Mouse (Mus musculus) heart, adult 2 months (tissue): Measurements from ENCODE around the gene Mettl16. TPM values are rescaled to one million over a fixed set of nuclear protein-coding genes. Genes with fewer than 3 reads are reported as not detected.
"Not testable (repeated sequence)": the region's sequence is repeated elsewhere in the genome, so short reads cannot be mapped to it uniquely, and the experiment has no call there.

ENCODE experiments used
- DNase-seq, 2 experiments: peaks; one replicate each; pipeline ENCODE4 v3.0.0; 2021
- H3K27ac ChIP-seq: fragments of 200-600 bp; 2 replicates; pipeline ENCODE4 v1.8.1; 2022
- H3K27me3 ChIP-seq: fragments of 200-500 bp; 2 replicates; pipeline ENCODE4 v1.6.1; 2012; ENCODE audit warnings: mild to moderate bottlenecking, low read length, inconsistent platforms, mixed read lengths; ENCODE audit not compliant: control insufficient read depth, insufficient read depth
- H3K36me3 ChIP-seq: fragments of 200-500 bp; 2 replicates; pipeline ENCODE4 v1.6.1; 2012; ENCODE audit warnings: low read length, inconsistent platforms; ENCODE audit not compliant: control insufficient read depth, insufficient read depth
- H3K4me1 ChIP-seq: fragments of 200-500 bp; 2 replicates; pipeline ENCODE4 v1.6.1; 2011; ENCODE audit warnings: low read length; ENCODE audit not compliant: control insufficient read depth, insufficient read depth
- H3K4me3 ChIP-seq: fragments of 200-600 bp; 2 replicates; pipeline ENCODE4 v1.8.1; 2022
- H3K79me2 ChIP-seq: fragments of 200-500 bp; replicated peaks from 2 replicates; pipeline ENCODE4 v1.6.1; 2012; ENCODE audit warnings: mild to moderate bottlenecking, inconsistent platforms, low read length, moderate library complexity, mixed read lengths; ENCODE audit not compliant: control insufficient read depth, insufficient read depth
- H3K9ac ChIP-seq: fragments of 200-500 bp; 2 replicates; pipeline ENCODE4 v1.6.1; 2012; ENCODE audit warnings: low read depth, mild to moderate bottlenecking, control low read depth, inconsistent platforms, low read length, mixed read lengths
- CTCF ChIP-seq: fragments of 200-600 bp; IDR thresholded peaks from 2 replicates; pipeline ENCODE4 v1.8.1; 2022; ENCODE audit warnings: antibody characterized with exemption, mild to moderate bottlenecking, moderate library complexity
- EP300 ChIP-seq: fragments of 200-500 bp; IDR thresholded peaks from 2 replicates; pipeline ENCODE4 v1.6.1; 2011; ENCODE audit warnings: low read depth, low read length, control low read depth; ENCODE audit not compliant: insufficient read depth
- POLR2A ChIP-seq: fragments of 200-500 bp; IDR thresholded peaks from 2 replicates; pipeline ENCODE4 v1.6.1; 2011; ENCODE audit warnings: mild to moderate bottlenecking, low read depth, low read length, control low read depth; ENCODE audit not compliant: insufficient read depth
- WGBS: fragments of 180-500 bp; shearing (Covaris S2); methylation state at CpG from one replicate; pipeline ENCODE4 v1.1.7; 2018; 5-methylcytosine and 5-hydroxymethylcytosine counted together
- intact Hi-C: fragments of 180-260 bp; cut with DNase I; formaldehyde crosslinking; loops from one replicate; pipeline ENCODE4 v1.15.1; 2025
- polyA plus RNA-seq: library from polyadenylated mRNA; depleted of rRNA; stranded (reverse); fragments of >200 nt; gene quantifications from 2 replicates; pipeline ENCODE4 v1.2.3, GENCODE M21; 2012
- total RNA-seq, 2 experiments: library from RNA; stranded (reverse); gene quantifications; 2 replicates each; pipeline ENCODE4 v1.2.3; 2021

Gene Mettl16
- total and polyA plus RNA-seq, 3 experiments: 2.8 to 17.8 (median 16.3) TPM

GRCm38 (mm10) chr11:74800658-74801057 is 30.0 kb downstream of the Mettl16 start:
- intact Hi-C loops: loop anchor here (5.0 kb wide), 1 partner anchor 118 kb away; no protein-coding TSS in a partner anchor
- Histone ChIP-seq H3K4me1 (no peaks in the 10 kb centered on the region), H3K27ac (no peak overlapping the region), H3K27me3 (no peaks in the 10 kb centered on the region), H3K36me3 (no peaks in the 10 kb centered on the region), H3K9ac (no peak overlapping the region), H3K4me3 (no peak overlapping the region), H3K79me2 (no peaks in the 10 kb centered on the region)
- 79% methylated on average over 4 of the region's 4 CpGs for WGBS
- no peak for DNase-seq
- TF ChIP-seq EP300 (no peak), POLR2A (no peak), CTCF (no peak)

- DNase-seq: no peak
- Histone ChIP-seq H3K27ac (no peak overlapping the region), H3K27me3 (no peaks in the 10 kb centered on the region), H3K4me3 (no peak overlapping the region), H3K79me2 (no peaks in the 10 kb centered on the region), H3K9ac (no peak overlapping the region), H3K4me1 (no peaks in the 10 kb centered on the region), H3K36me3 (no peaks in the 10 kb centered on the region)
- TF ChIP-seq EP300 (no peak), CTCF (no peak), POLR2A (no peak)
- intact Hi-C loops: loop anchor here (5.0 kb wide), 1 partner anchor 122 kb away; no protein-coding TSS in a partner anchor
- WGBS: 86% methylated on average over 3 of the region's 3 CpGs
Observed at GRCm38 (mm10) chr11:74804081-74804627, 33.5 kb downstream of the Mettl16 start.

DNA sequence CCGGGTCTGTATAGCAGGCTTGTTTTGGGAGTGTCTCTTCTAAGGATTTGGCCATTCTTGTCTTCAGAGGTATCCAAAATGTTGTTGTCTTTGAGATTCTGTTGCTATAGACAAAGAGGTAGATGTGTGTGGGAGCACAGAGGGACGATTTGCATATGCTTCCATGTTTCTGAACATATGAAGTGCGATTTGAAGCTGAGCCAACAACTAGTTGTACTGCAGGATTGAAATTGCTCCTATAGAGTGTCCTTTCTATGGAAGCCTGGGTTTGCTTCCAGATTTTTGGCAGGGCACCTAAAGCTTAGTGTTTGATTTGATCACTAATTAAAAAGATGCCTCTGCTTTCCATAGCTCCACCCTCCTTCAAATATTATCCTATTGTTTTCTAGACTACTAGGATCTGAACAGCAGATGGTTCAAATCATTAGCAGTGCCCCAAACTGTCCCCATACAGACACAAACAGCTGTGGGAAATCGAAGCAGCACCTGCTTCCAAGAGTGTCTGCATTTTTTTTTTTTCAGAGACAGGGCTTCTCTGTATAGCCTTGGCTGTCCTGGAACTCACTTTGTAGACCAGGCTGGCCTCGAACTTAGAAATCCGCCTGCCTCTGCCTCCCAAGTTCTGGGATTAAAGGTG is 36.7 kb downstream of the Mettl16 start:
- TF ChIP-seq CTCF (no peak), EP300 (no peak), POLR2A (no peak)
- Histone ChIP-seq H3K27ac (no peak overlapping the region), H3K27me3 (no peaks in the 10 kb centered on the region), H3K36me3 (no peaks in the 10 kb centered on the region), H3K9ac (no peak overlapping the region), H3K4me3 (no peak overlapping the region), H3K4me1 (no peaks in the 10 kb centered on the region), H3K79me2 (no peaks in the 10 kb centered on the region)
- intact Hi-C loops: no loop called here
- 89% methylated on average over 6 of the region's 6 CpGs for WGBS
- no peak for DNase-seq

DNA sequence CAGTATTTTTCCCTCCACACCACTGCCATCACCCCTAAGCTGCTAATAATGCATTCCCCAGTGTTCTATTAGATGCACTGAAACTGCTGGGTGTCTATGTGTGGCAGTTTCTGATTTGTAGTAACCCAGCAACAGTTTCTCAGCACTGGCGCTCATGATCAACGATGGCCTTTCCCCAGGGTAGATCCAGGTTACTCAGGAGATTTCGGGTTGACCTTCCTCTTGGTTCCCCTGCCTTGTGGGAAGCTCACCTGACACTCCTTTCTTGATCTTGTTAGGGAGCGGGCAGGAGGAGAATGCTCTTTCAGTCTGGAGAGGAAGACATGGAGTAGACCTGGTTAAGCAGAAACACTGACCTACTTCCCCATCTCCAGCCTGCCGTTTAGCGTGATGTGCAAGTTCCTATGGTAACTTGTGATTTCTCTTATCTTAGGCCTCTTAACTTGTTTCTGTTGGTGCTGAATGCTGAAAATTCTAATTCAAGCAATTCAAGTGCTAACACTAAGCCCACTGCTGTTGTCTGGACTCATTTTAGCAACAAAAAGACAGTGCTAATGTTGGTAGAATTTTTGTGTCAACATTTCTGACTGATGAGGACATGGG is 37.7 kb downstream of the Mettl16 start:
- TF ChIP-seq POLR2A (no peak), CTCF (no peak)
- H3K4me1 ChIP-seq: no peaks in the 10 kb centered on the region
- H3K9ac ChIP-seq: no peak overlapping the region
- intact Hi-C loops: no loop called here
- 84% methylated on average over 6 of the region's 6 CpGs for WGBS
- H3K4me3 ChIP-seq: no peak overlapping the region
- H3K79me2 ChIP-seq: no peaks in the 10 kb centered on the region
- no peaks in the 10 kb centered on the region for H3K27me3 ChIP-seq
- no peak overlapping the region for H3K27ac ChIP-seq
- DNase-seq: no peak
- no peaks in the 10 kb centered on the region for H3K36me3 ChIP-seq

DNA sequence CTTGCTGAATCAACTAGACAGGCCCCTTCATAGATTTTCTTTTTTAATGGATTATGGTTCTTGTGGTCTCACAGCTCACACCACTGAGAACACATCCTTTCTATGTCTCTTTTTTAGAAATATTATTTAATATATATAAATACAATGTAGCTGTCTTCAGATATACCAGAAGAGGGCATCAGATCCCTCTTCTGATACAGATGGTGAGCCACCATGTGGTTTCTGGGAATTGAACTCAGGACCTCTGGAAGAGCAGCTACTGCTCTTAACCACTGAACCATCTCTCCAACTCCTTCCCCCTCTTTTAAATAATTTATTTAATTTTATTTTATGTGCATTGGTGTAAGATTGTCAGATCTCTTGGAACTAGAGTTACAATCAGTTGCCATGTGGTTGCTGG is 39.5 kb downstream of the Mettl16 start:
- Histone ChIP-seq H3K4me1 (no peaks in the 10 kb centered on the region), H3K4me3 (no peak overlapping the region), H3K27me3 (no peaks in the 10 kb centered on the region), H3K27ac (no peak overlapping the region), H3K36me3 (no peaks in the 10 kb centered on the region), H3K79me2 (no peaks in the 10 kb centered on the region), H3K9ac (no peak overlapping the region)
- no peak for TF ChIP-seq EP300
- peak; percentile 39 for TF ChIP-seq CTCF
- intact Hi-C loops: loop anchor here (5.0 kb wide), 1 partner anchor 37 kb away; no protein-coding TSS in a partner anchor
- no peak for DNase-seq

- not testable (repeated sequence) for DNase-seq, H3K36me3 ChIP-seq, H3K27me3 ChIP-seq, H3K4me1 ChIP-seq, H3K9ac ChIP-seq, H3K27ac ChIP-seq, H3K79me2 ChIP-seq, H3K4me3 ChIP-seq
- 68% methylated on average over 3 of the region's 3 CpGs for WGBS
- intact Hi-C loops: loop anchor here (5.0 kb wide), 1 partner anchor 36 kb away; no protein-coding TSS in a partner anchor
Observed at GRCm38 (mm10) chr11:74811027-74811426, 40.4 kb downstream of the Mettl16 start.
